Mouse (Mus musculus) liver, embryonic 12.5 days (tissue): ENCODE results near the gene Usp15. TPM values are rescaled to one million over a fixed set of nuclear protein-coding genes. Genes with fewer than 3 reads are reported as not detected.

ENCODE experiments used
- ATAC-seq: fragments of 200-750 bp; cut with Nextera tagmentation; 2 replicates; pipeline ENCODE4 v1.8.0; 2017; ENCODE audit warnings: moderate number of reproducible peaks, mild to moderate bottlenecking, moderate library complexity
- H3K27ac ChIP-seq: fragments of 300-500 bp; sonication (generic); 2 replicates; pipeline ENCODE4 v1.5.1; 2016; ENCODE audit warnings: mild to moderate bottlenecking
- H3K27me3 ChIP-seq: fragments of 300-500 bp; sonication (generic); replicated peaks from 2 replicates; pipeline ENCODE4 v1.6.1; 2016; ENCODE audit warnings: mild to moderate bottlenecking, moderate library complexity
- H3K36me3 ChIP-seq: fragments of 300-500 bp; sonication (generic); 2 replicates; pipeline ENCODE4 v1.6.1; 2016; ENCODE audit warnings: mild to moderate bottlenecking, moderate library complexity
- H3K4me1 ChIP-seq: fragments of 300-500 bp; sonication (generic); 2 replicates; pipeline ENCODE4 v1.6.1; 2016
- H3K4me2 ChIP-seq: fragments of 300-500 bp; sonication (generic); 2 replicates; pipeline ENCODE4 v1.6.1; 2016; ENCODE audit warnings: mild to moderate bottlenecking, moderate library complexity
- H3K4me3 ChIP-seq: fragments of 300-500 bp; sonication (generic); 2 replicates; pipeline ENCODE4 v1.5.1; 2016; ENCODE audit warnings: mild to moderate bottlenecking, moderate library complexity
- H3K9ac ChIP-seq: fragments of 300-500 bp; sonication (generic); 2 replicates; pipeline ENCODE4 v1.6.1; 2016; ENCODE audit warnings: mild to moderate bottlenecking, moderate library complexity
- H3K9me3 ChIP-seq: fragments of 300-500 bp; sonication (generic); replicated peaks from 2 replicates; pipeline ENCODE4 v1.6.1; 2016; ENCODE audit warnings: mild to moderate bottlenecking, moderate library complexity
- WGBS: fragments of 180-500 bp; shearing (Covaris S2); methylation state at CpG from one replicate; pipeline ENCODE4 v1.1.7; 2016; ENCODE audit not compliant: insufficient replicate concordance; 5-methylcytosine and 5-hydroxymethylcytosine counted together
- polyA plus RNA-seq: library from polyadenylated mRNA; unstranded; fragments of >200 nt; fragmentation: Nextera tagmentation; extraction: Ambion mirVana; gene quantifications from 2 replicates; pipeline ENCODE4 v1.2.1, GENCODE M21; 2016

Usp15 gene
- polyA plus RNA-seq, 1 experiment from 2014 or later: 114 TPM

DNA sequence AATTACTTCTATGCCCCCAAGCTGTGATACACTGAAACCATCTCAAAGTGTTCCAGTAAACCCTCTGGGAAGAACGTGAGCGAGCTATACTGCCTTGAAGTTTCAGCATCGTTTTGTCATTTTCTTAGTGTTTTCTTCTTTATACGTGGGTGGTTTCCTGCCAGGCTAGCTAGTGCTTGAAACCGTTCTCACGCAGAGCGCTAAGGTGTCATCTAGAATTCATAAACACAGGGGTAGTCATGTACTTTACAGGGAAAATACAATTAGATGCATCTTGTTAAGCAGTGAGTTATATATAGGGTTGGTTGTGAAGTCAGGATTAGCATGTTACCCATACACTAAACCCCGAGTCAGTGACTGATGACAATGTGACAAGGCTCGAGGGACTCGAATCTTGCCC lies 65.3 kb downstream of the Usp15 start:
- H3K27ac ChIP-seq: no peak overlapping the region
- no peak for ATAC-seq
- WGBS: 92% methylated on average over 10 of the region's 10 CpGs
- H3K27me3 ChIP-seq: no peaks in the 10 kb centered on the region
- no peaks in the 10 kb centered on the region for H3K9me3 ChIP-seq
- H3K36me3 ChIP-seq: peaks cover 91% of the 10 kb centered on the region
- H3K4me1 ChIP-seq: no peaks in the 10 kb centered on the region
- H3K4me3 ChIP-seq: no peak overlapping the region
- no peak overlapping the region for H3K4me2 ChIP-seq
- H3K9ac ChIP-seq: no peak overlapping the region

DNA sequence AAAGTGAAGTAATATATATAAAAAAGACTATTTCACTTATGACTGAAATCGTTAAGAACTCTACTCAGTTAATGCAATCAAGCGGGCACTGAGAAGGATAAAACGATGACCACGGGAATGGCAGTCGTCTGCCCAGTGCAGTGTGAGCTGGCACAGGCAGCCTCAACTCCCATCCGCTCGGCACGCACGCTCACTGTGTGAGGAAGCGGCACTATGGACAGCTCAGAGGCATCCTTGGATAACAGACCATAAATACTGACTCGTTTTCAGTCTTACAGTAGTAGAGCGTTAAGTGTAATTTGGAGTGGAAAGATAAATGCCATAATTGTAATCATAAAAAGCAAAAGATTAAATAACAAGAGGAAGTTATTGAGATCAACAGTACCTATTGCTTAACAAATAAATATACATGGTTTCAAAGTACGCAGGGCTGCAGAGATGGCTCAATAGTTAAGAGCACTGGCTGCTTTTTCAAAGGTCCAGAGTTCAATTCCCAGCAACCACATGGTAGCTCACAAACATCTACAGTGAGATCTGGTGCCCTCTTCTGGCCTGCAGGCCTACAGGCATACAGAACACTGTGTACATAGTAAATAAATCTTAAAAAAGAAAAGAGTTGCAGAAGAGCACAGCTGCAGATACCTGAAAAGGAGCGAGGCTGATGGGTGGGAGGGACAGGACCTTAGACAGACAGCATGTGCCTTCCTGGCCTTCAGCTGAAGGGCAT lies 76.0 kb downstream of the Usp15 start:
- H3K36me3 ChIP-seq: peaks cover 95% of the 10 kb centered on the region
- WGBS: 89% methylated on average over 14 of the region's 14 CpGs

DNA sequence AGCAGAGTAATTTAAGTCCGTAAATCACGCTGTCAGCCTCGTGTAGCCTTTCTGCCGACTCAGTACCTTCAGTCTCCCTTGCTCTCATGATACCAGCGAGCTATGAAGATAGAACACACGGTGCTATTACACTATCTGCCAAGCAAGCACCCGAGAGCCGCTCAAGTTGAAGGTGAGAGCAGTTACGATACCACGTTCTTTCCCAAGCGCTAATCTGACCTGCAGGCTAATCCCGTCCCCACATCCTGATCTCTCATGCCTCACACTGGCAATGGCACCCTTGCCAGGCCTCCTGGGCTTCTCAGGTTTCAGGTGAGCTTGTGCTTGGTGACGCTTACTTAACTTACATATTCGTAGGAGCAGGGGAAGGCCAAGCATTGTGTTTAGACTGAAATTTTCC lies 79.9 kb downstream of the Usp15 start:
- Histone ChIP-seq H3K4me1 (no peaks in the 10 kb centered on the region), H3K9me3 (no peaks in the 10 kb centered on the region), H3K9ac (no peak overlapping the region), H3K36me3 (peaks cover 95% of the 10 kb centered on the region), H3K4me2 (no peak overlapping the region), H3K27ac (no peak overlapping the region), H3K27me3 (no peaks in the 10 kb centered on the region), H3K4me3 (no peak overlapping the region)
- WGBS: 86% methylated on average over 14 of the region's 14 CpGs
- ATAC-seq: no peak

More for the DNA sequence above, 76.0 kb downstream of the Usp15 start:
- H3K9me3 ChIP-seq: no peaks in the 10 kb centered on the region
- no peak overlapping the region for H3K4me3 ChIP-seq
- H3K4me1 ChIP-seq: no peaks in the 10 kb centered on the region
- no peak overlapping the region for H3K9ac ChIP-seq
- H3K4me2 ChIP-seq: no peak overlapping the region
- no peaks in the 10 kb centered on the region for H3K27me3 ChIP-seq
- no peak overlapping the region for H3K27ac ChIP-seq
- ATAC-seq: peak; percentile 54

DNA sequence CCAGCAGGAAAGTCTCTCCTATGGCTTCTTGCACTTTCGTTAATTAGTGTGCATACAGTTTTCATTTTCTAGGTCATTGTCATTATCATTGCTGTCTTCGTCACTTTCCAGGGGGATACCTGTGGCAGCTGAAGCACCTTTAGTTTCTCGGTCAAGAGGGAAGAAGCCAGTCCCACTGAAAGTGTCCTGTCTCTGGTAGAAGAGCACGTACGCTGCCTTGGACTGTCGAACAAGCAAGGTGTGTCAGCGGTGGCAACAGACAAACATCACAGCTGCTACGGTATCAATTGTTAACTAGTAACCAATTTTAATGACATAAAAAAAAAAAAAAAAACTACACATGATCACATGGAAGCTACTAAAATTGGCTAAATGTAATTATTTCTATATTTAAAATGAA lies 83.3 kb downstream of the Usp15 start:
- Histone ChIP-seq H3K27me3 (no peaks in the 10 kb centered on the region), H3K9ac (no peak overlapping the region), H3K27ac (no peak overlapping the region), H3K9me3 (no peaks in the 10 kb centered on the region), H3K4me1 (no peaks in the 10 kb centered on the region), H3K4me3 (no peak overlapping the region), H3K36me3 (peaks cover 84% of the 10 kb centered on the region), H3K4me2 (no peak overlapping the region)
- WGBS: 91% methylated on average over 8 of the region's 8 CpGs
- no peak for ATAC-seq

DNA sequence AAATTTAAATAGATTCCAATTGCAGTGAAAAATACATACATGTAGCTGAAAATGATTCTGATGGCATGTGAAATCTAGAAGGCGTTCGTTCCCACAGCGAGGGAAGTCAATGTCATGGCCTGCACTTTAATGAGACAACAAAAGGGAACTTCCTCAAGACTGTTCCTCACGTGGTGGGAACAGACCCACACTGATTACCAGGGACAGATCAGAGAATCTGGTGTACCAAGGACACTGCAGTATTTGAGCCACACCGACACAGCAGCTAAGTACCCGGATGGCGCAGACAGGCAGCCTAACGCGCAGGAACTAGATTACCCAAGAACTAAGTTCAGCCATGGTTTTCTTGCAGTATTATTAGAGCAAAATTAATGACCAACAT lies 84.0 kb downstream of the Usp15 start:
- WGBS: 83% methylated on average over 9 of the region's 9 CpGs
- H3K36me3 ChIP-seq: peaks cover 82% of the 10 kb centered on the region

DNA sequence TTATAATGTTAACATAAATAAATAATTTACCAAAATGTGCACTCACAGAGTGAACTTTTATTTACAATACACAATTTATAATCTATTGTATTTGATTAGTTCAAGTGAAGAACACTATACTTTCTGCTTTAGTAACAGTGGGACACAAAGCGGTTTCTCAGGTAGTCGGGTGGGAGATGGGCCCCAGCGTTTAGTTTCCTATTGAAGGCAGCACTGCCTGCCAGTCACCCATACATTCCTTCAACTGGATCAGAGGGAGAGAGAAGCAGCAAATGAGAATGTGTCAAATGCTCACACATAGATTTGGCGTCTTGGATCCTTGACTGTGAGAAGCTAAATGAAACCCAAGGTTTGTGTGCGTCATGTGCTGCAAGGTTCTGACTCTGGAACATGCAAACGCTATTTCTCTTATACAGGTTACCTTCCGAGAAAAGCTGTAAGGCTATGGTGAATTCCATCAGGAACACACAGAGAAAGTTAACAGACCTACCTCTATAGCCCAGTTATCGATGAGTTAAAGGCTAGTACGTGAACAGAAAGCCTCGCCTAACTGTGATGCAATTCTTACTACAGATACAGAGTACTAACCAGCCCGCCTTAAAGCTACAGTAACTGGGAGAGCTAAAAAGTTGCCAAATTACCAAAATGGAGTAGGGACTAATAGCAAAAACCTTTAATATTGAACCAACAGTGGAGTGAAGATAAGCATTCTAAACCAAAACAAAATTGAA lies 84.6 kb downstream of the Usp15 start:
- Histone ChIP-seq H3K9me3 (no peaks in the 10 kb centered on the region), H3K27ac (no peak overlapping the region), H3K9ac (no peak overlapping the region), H3K27me3 (no peaks in the 10 kb centered on the region), H3K36me3 (peaks cover 82% of the 10 kb centered on the region), H3K4me3 (no peak overlapping the region), H3K4me2 (no peak overlapping the region), H3K4me1 (no peaks in the 10 kb centered on the region)
- 85% methylated on average over 11 of the region's 11 CpGs for WGBS
- no peak for ATAC-seq

More for the DNA sequence above, 84.0 kb downstream of the Usp15 start:
- Histone ChIP-seq H3K27me3 (no peaks in the 10 kb centered on the region), H3K9me3 (no peaks in the 10 kb centered on the region), H3K4me3 (no peak overlapping the region), H3K4me2 (no peak overlapping the region), H3K4me1 (no peaks in the 10 kb centered on the region), H3K9ac (no peak overlapping the region), H3K27ac (no peak overlapping the region)
- no peak for ATAC-seq

DNA sequence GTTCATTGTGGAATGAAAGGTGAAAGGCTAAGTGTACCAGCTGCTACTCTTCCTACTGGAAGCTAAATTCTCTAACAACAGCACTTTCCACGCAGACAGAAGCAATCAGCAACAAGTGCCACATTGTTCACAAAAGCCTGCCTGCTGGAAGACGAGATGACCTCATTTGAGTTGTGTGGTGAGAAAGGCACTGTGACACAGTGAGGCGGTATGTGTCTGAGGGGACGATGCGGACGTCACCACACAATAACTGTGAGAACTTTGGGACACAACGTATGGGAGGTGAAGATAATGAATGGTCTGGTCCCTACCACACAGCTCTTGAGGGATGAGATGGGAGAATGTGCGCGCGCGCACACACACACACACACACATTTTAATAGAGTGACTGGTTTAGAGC lies 86.2 kb downstream of the Usp15 start:
- Histone ChIP-seq H3K9ac (no peak overlapping the region), H3K4me1 (no peaks in the 10 kb centered on the region), H3K27ac (no peak overlapping the region), H3K27me3 (no peaks in the 10 kb centered on the region), H3K4me2 (no peak overlapping the region), H3K4me3 (no peak overlapping the region), H3K36me3 (peaks cover 65% of the 10 kb centered on the region), H3K9me3 (no peaks in the 10 kb centered on the region)
- WGBS: 89% methylated on average over 11 of the region's 11 CpGs
- ATAC-seq: no peak

DNA sequence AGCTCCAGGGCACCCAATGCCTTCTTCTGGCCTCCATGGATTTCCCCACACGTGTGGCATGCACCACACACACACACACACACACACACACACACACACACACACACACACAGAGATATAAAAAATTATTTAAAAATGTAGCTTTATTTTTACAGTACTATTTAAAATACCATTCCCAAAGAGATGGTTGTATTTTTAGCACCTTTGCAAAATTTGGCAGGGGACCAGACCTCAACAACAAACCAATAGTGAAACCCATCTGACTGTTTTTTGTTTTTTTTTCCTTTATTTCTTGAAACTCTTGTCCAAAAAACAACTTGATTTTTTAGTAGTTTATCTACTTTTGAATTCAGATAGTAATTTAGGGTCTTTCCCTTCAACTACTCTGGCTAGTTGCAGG lies 88.3 kb downstream of the Usp15 start:
- no peak overlapping the region for H3K4me3 ChIP-seq
- WGBS: 91% methylated on average over 1 of the region's 1 CpGs
- H3K27ac ChIP-seq: no peak overlapping the region
- ATAC-seq: no peak
- no peaks in the 10 kb centered on the region for H3K4me1 ChIP-seq
- peaks cover 46% of the 10 kb centered on the region for H3K36me3 ChIP-seq
- H3K9me3 ChIP-seq: no peaks in the 10 kb centered on the region
- H3K27me3 ChIP-seq: no peaks in the 10 kb centered on the region
- no peak overlapping the region for H3K9ac ChIP-seq
- H3K4me2 ChIP-seq: no peak overlapping the region

DNA sequence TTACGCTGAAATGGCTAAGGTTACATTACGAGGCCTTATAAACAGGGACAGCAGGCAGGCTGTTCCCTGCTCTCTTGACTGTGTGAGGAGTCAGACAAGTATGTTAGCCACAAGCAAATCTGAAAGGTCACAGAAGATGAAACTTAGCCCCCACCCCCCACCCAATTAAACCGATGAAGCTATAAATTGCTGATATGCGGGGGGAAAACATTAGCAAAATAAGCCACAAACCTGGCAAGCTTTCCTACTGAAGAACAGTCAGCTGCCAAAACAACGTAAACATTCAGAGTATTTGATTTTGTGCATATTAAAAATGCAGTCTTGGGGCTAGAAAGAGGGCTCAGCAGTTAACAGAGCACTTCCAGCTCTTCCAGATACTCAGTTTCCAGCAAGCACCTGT lies 88.7 kb downstream of the Usp15 start:
- Histone ChIP-seq H3K9ac (no peak overlapping the region), H3K4me3 (no peak overlapping the region), H3K9me3 (no peaks in the 10 kb centered on the region), H3K4me2 (no peak overlapping the region), H3K36me3 (peaks cover 42% of the 10 kb centered on the region), H3K27ac (no peak overlapping the region), H3K4me1 (no peaks in the 10 kb centered on the region), H3K27me3 (no peaks in the 10 kb centered on the region)
- 91% methylated on average over 5 of the region's 5 CpGs for WGBS
- no peak for ATAC-seq

DNA sequence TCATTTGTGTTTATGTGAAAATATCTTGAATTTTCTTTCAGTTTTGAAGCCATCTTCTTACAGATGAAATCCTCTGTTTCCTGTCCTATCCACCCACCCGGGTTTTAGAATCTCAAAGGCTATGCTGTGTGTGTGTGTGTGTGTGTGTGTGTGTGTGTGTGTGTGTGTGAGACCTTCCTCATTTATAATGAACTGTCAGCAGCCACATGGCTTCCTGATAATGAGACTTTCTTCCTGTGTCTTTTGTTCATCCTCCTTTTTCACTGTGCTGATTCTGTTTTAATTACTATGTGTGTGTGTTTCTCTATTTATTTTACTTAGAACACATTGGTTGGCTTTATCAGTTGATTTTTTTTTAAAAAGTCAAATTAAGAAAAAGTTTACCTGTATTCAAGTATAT lies 95.5 kb downstream of the Usp15 start:
- Histone ChIP-seq H3K9ac (no peak overlapping the region), H3K27ac (no peak overlapping the region), H3K27me3 (no peaks in the 10 kb centered on the region), H3K36me3 (no peaks in the 10 kb centered on the region), H3K4me2 (no peak overlapping the region), H3K9me3 (no peaks in the 10 kb centered on the region), H3K4me1 (no peaks in the 10 kb centered on the region), H3K4me3 (no peak overlapping the region)
- ATAC-seq: no peak
- 16% methylated on average over 1 of the region's 1 CpGs for WGBS

DNA sequence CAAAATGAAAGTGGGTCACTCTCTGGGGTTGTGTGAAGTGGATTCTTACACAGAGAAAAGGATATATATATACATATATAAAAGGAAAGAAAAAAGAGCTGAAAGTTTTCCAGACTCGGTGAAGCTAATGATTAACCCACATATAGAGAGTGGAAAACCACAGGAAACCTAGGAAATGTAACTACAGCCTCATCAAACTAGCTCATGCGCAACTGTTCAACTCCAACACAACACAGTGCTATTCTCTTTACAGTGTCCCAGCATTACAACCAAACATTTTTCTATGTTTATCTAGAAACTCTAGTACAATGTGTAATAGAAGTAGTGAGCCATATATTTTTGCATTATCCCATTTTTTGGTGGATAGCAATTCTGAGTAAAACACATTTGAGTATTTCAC lies 96.2 kb downstream of the Usp15 start:
- no peaks in the 10 kb centered on the region for H3K9me3 ChIP-seq
- H3K9ac ChIP-seq: no peak overlapping the region
- H3K27ac ChIP-seq: no peak overlapping the region
- WGBS: 57% methylated on average over 2 of the region's 2 CpGs
- H3K4me2 ChIP-seq: no peak overlapping the region
- H3K36me3 ChIP-seq: no peaks in the 10 kb centered on the region
- no peaks in the 10 kb centered on the region for H3K27me3 ChIP-seq
- no peaks in the 10 kb centered on the region for H3K4me1 ChIP-seq
- no peak for ATAC-seq
- H3K4me3 ChIP-seq: no peak overlapping the region

DNA sequence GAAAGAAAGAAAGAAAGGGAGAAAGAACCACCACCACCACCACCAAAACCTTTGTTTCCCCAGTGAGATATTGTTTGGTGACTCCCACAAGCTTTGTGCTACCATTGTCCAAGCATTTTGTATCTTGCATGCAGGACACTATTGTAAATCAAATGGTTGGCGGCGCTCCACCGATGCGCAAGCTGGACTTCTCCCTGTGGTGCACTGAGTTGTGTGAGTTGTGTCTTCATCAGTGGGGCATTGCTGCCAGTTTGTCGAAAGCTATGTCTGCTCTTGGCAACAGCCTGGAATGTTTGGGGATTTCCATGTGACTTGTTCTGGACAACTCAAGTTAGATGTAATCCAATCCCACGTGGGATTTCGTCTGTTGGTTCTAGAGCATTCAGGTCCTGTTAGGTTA lies 102.3 kb downstream of the Usp15 start:
- H3K36me3 ChIP-seq: no peaks in the 10 kb centered on the region
- no peak overlapping the region for H3K4me2 ChIP-seq
- no peaks in the 10 kb centered on the region for H3K9me3 ChIP-seq
- no peak overlapping the region for H3K27ac ChIP-seq
- no peak overlapping the region for H3K4me3 ChIP-seq
- no peaks in the 10 kb centered on the region for H3K4me1 ChIP-seq
- H3K27me3 ChIP-seq: peaks cover 7% of the 10 kb centered on the region; the same call in 1 of the 2 replicates
- 77% methylated on average over 7 of the region's 7 CpGs for WGBS
- ATAC-seq: no peak
- H3K9ac ChIP-seq: no peak overlapping the region
